Mouse (Mus musculus): Measurements from ENCODE around the gene Gzmm. TPM values are rescaled to one million over a fixed set of nuclear protein-coding genes. Genes with fewer than 3 reads are reported as not detected.

Gzmm gene
- polyA plus RNA-seq, 1 experiment = 0.71 TPM

- H3K4me3 ChIP-seq = peak within 1 kb of the TSS; percentile 74
- TF ChIP-seq CEBPB (IDR thresholded peaks at IDR 0.05; ENCODE audit: insufficient read depth, poor library complexity, severe bottlenecking) (no peak), TCF12 (IDR thresholded peaks at IDR 0.05; ENCODE audit: insufficient read depth, poor library complexity, severe bottlenecking) (no peak), SRF (IDR thresholded peaks at IDR 0.05; ENCODE audit: control insufficient read depth, insufficient read length, low read depth) (peak; percentile 31), MYOG (IDR thresholded peaks at IDR 0.05; ENCODE audit: control insufficient read depth in 1 of 3, insufficient read depth in 1 of 3, insufficient read length in 2 of 3, low read depth in 2 of 3) (peak in 1 of 3 experiments; percentile 8), TCF3 (IDR thresholded peaks at IDR 0.05; ENCODE audit: insufficient read length, low read depth) (no peak), USF1 (IDR thresholded peaks at IDR 0.05; ENCODE audit: low read depth) (no peak), REST (IDR thresholded peaks at IDR 0.05; ENCODE audit: insufficient read depth, insufficient read length) (no peak), POLR2A (IDR thresholded peaks at IDR 0.05; ENCODE audit: insufficient read length, low read depth) (peak; percentile 60), MYOD1 (IDR thresholded peaks at IDR 0.05; ENCODE audit: control insufficient read depth in 1 of 3, insufficient read length in 2 of 3, low read depth in 2 of 3) (no peak), E2F4 (IDR thresholded peaks at IDR 0.05; ENCODE audit: insufficient read depth) (no peak), POLR2AphosphoS2 (IDR thresholded peaks at IDR 0.05; ENCODE audit: insufficient read length, low read depth) (peak; percentile 41), MAX (IDR thresholded peaks at IDR 0.05; ENCODE audit: low read depth) (no peak)
Measured at GRCm38 (mm10) chr10:79668771-79669575, 19.8 kb upstream of the Gzmm start, which contains the start of gene Tpgs1. TSS of gene Tpgs1 (plus strand) at chr10:79669369.

GRCm38 (mm10) chr10:79669576-79670057 lies 19.2 kb upstream of the Gzmm start:
- H3ac ChIP-seq (ENCODE audit: control insufficient read depth, insufficient read length) = peak overlapping the region; percentile 30
- H3K4me3 ChIP-seq = peak overlapping the region; percentile 74
- TF ChIP-seq MYOG (IDR thresholded peaks at IDR 0.05; ENCODE audit: control insufficient read depth in 1 of 3, insufficient read depth in 1 of 3, insufficient read length in 2 of 3, low read depth in 2 of 3) (no peak), E2F4 (IDR thresholded peaks at IDR 0.05; ENCODE audit: insufficient read depth) (no peak), POLR2AphosphoS2 (IDR thresholded peaks at IDR 0.05; ENCODE audit: insufficient read length, low read depth) (no peak), MAX (IDR thresholded peaks at IDR 0.05; ENCODE audit: low read depth) (no peak), TCF3 (IDR thresholded peaks at IDR 0.05; ENCODE audit: insufficient read length, low read depth) (no peak), MYOD1 (IDR thresholded peaks at IDR 0.05; ENCODE audit: control insufficient read depth in 1 of 3, insufficient read length in 2 of 3, low read depth in 2 of 3) (no peak), REST (IDR thresholded peaks at IDR 0.05; ENCODE audit: insufficient read depth, insufficient read length) (no peak), POLR2A (IDR thresholded peaks at IDR 0.05; ENCODE audit: insufficient read length, low read depth) (no peak), CEBPB (IDR thresholded peaks at IDR 0.05; ENCODE audit: insufficient read depth, poor library complexity, severe bottlenecking) (no peak), USF1 (IDR thresholded peaks at IDR 0.05; ENCODE audit: low read depth) (no peak), TCF12 (IDR thresholded peaks at IDR 0.05; ENCODE audit: insufficient read depth, poor library complexity, severe bottlenecking) (no peak), SRF (IDR thresholded peaks at IDR 0.05; ENCODE audit: control insufficient read depth, insufficient read length, low read depth) (no peak)
- peaks cover 14% of the 10 kb centered on the region for H3K79me2 ChIP-seq (ENCODE audit: control insufficient read depth, insufficient read depth)
- peak overlapping the region; percentile 92 for H3K4me2 ChIP-seq (ENCODE audit: low read depth)
- no peaks in the 10 kb centered on the region for H3K36me3 ChIP-seq (ENCODE audit: control insufficient read depth, insufficient read depth)
- peaks cover 6% of the 10 kb centered on the region for H3K27me3 ChIP-seq (ENCODE audit: control insufficient read depth, insufficient read depth, insufficient read length)

More at GRCm38 (mm10) chr10:79668771-79669575, 19.8 kb upstream of the Gzmm start, which contains the start of gene Tpgs1:
- peak within 1 kb of the TSS; percentile 92 for H3K4me2 ChIP-seq (ENCODE audit: low read depth)
- H3ac ChIP-seq (ENCODE audit: control insufficient read depth, insufficient read length) = peak within 1 kb of the TSS; percentile 30
- peaks cover 6% of the 10 kb centered on the region for H3K27me3 ChIP-seq (ENCODE audit: control insufficient read depth, insufficient read depth, insufficient read length)
- H3K79me2 ChIP-seq (ENCODE audit: control insufficient read depth, insufficient read depth) = peaks cover 14% of the 10 kb centered on the region
- no peaks in the 10 kb centered on the region for H3K36me3 ChIP-seq (ENCODE audit: control insufficient read depth, insufficient read depth)

GRCm38 (mm10) chr10:79670071-79670888 lies 18.5 kb upstream of the Gzmm start:
- peaks cover 6% of the 10 kb centered on the region for H3K27me3 ChIP-seq (ENCODE audit: control insufficient read depth, insufficient read depth, insufficient read length)
- no peaks in the 10 kb centered on the region for H3K36me3 ChIP-seq (ENCODE audit: control insufficient read depth, insufficient read depth)
- peak overlapping the region; percentile 30 for H3ac ChIP-seq (ENCODE audit: control insufficient read depth, insufficient read length)
- TF ChIP-seq MYOG (IDR thresholded peaks at IDR 0.05; ENCODE audit: control insufficient read depth in 1 of 3, insufficient read depth in 1 of 3, insufficient read length in 2 of 3, low read depth in 2 of 3) (no peak), SRF (IDR thresholded peaks at IDR 0.05; ENCODE audit: control insufficient read depth, insufficient read length, low read depth) (no peak), MAX (IDR thresholded peaks at IDR 0.05; ENCODE audit: low read depth) (no peak), TCF3 (IDR thresholded peaks at IDR 0.05; ENCODE audit: insufficient read length, low read depth) (no peak), POLR2AphosphoS2 (IDR thresholded peaks at IDR 0.05; ENCODE audit: insufficient read length, low read depth) (no peak), REST (IDR thresholded peaks at IDR 0.05; ENCODE audit: insufficient read depth, insufficient read length) (no peak), POLR2A (IDR thresholded peaks at IDR 0.05; ENCODE audit: insufficient read length, low read depth) (no peak), TCF12 (IDR thresholded peaks at IDR 0.05; ENCODE audit: insufficient read depth, poor library complexity, severe bottlenecking) (no peak), MYOD1 (IDR thresholded peaks at IDR 0.05; ENCODE audit: control insufficient read depth in 1 of 3, insufficient read length in 2 of 3, low read depth in 2 of 3) (no peak), CEBPB (IDR thresholded peaks at IDR 0.05; ENCODE audit: insufficient read depth, poor library complexity, severe bottlenecking) (no peak), E2F4 (IDR thresholded peaks at IDR 0.05; ENCODE audit: insufficient read depth) (no peak), USF1 (IDR thresholded peaks at IDR 0.05; ENCODE audit: low read depth) (no peak)
- peaks cover 14% of the 10 kb centered on the region for H3K79me2 ChIP-seq (ENCODE audit: control insufficient read depth, insufficient read depth)
- H3K4me2 ChIP-seq (ENCODE audit: low read depth) = peak overlapping the region; percentile 92
- peak overlapping the region; percentile 74 for H3K4me3 ChIP-seq

All from myocyte (in vitro differentiated cells).